Mouse (Mus musculus): ENCODE data around the gene Hils1. TPM values are rescaled to one million over a fixed set of nuclear protein-coding genes. Genes with fewer than 3 reads are reported as not detected.
"Not testable (repeated sequence)": the region's sequence is repeated elsewhere in the genome, so short reads cannot be mapped to it uniquely, and the experiment has no call there.

Hils1 gene
- total RNA-seq, 2 experiments from 2014 or later, result not detected

DNA sequence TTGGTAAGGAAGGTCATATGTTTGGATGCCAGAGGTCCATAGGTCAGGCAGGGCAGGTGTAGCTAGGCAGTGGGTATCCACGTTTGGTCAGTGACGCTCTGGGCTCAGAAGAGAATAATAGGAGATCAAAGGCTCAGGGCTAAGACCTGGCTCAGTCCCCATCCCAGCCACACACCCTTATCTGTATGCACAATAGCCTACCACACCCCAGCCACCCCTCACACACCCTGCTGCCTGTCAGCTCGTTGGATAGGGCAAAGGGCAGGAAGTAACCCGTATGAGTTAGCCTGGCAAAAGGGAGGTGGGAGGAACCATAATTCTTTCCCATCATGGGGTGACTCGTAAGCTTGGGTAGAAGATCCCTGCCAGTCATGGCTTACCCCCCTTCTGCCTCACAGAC, 30.2 kb downstream of the Hils1 start:
- no peak for DNase-seq
- intact Hi-C loops (cut with DNase I; ENCODE audit: low total_unique reads), result no loop called here

DNA sequence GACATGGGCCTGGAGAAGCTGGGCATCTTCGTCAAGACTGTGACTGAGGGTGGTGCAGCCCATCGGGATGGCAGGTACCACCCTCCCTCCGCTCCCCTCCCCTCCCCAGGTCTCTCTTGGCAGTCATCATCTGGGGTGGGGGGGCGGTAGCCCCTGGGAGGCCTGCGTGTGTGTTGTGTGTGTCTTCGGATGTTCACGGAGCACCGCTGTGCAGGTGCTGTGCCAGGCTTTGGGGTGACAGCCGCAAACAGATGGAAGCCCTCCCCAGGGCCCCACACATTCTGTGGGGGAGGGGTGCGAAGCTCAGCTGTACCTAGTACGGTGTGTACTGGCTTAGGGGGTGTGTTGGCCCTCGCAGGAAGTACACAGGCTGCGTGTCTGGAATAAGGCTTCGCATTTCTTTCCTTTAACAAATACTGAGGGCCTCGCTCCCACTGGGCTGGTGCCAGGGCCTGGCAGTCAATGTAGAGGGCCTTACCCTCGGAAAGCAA, 30.7 kb downstream of the Hils1 start:
- intact Hi-C loops (cut with DNase I; ENCODE audit: low total_unique reads), result no loop called here
- no peak for DNase-seq

DNA sequence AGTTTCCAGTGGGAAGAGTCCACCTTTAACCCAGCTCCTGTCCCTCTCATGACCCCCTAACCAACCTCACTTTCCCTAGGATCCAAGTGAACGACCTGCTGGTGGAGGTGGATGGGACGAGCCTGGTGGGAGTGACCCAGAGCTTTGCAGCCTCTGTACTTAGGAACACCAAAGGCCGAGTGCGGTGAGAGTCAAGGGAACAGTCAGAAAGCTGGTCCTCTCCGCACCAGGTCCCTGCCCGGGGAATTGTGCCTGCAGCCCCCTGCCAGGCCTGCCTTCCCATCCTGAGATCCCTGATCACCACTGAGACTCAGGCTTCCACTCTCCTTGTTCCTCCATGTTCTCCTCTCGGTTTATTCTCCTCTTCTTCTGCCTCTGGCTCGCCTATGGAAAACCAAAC, 32.7 kb downstream of the Hils1 start:
- no peak for DNase-seq
- intact Hi-C loops (cut with DNase I; ENCODE audit: low total_unique reads), result no loop called here

DNA sequence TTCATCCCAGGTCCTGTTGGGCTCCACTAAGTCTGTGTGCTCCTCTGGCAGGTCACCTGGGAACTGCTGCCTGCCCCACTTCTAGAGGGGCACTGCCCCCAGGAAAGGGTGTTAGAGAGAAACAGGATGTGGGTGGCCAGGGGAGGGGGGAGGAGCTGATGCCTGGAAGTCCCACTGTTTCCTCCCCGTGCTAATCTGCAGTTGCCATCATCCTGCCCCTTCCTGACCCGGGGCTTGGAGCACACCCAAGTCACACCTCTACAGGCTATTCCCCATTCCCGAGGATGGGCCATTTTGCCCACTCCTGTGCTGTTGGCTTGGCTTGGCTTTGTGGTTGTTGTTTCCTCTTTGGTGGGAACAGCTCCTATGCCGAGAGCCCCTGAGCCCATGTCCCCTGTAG, 33.2 kb downstream of the Hils1 start:
- DNase-seq, result peak; percentile 48
- intact Hi-C loops (cut with DNase I; ENCODE audit: low total_unique reads), result no loop called here

DNA sequence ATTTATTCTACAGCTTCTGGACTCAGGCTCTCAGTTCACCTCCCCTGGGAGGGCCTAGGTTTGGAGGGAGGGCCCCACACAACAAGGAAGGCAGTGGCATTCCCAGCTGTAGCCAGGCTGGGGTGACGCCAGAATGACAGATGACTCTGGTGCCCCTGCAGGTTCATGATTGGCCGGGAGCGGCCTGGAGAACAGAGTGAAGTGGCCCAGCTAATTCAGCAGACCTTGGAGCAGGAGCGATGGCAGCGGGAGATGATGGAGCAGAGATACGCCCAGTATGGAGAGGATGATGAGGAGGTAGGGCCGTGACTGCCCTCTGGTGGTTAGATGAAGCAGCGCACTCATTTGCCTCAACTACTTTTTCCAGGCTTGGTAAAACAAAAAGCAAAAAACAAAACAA, 33.7 kb downstream of the Hils1 start:
- intact Hi-C loops (cut with DNase I; ENCODE audit: low total_unique reads), result no loop called here
- peak; percentile 71 for DNase-seq

DNA sequence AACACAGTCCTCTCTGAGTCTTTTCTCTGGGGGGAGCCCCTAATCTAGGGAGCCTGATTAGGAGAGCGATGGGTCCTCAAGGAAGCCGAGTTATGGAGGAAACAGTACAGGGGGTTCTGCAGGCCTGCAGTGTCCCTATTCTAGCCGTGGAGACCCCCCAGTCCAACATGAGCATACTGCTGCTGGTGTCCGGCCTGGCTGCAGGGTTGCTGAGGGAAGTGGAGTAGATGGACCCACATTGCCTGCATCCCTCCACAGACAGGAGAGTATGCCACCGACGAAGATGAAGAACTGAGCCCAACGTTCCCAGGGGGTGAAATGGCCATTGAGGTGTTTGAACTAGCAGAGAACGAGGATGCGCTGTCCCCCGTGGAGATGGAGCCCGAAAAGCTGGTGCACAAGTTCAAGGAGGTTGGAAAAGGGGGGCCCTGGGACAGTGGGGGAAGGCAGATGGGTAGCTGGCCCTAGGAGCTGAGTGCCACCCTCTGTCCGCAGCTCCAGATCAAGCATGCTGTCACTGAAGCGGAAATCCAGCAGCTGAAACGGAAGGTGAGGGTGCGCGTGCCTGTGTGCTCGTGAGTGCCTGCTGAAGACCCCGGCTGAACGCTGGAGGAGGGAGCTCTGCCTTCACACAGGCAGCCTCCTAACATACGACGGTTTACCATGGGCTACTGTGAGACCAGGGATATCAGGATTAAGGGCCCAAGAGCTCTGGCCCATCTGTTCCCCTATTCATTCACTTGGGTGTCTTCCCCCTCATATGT, 34.4 kb downstream of the Hils1 start:
- intact Hi-C loops (cut with DNase I; ENCODE audit: low total_unique reads), result no loop called here
- DNase-seq, result no peak

DNA sequence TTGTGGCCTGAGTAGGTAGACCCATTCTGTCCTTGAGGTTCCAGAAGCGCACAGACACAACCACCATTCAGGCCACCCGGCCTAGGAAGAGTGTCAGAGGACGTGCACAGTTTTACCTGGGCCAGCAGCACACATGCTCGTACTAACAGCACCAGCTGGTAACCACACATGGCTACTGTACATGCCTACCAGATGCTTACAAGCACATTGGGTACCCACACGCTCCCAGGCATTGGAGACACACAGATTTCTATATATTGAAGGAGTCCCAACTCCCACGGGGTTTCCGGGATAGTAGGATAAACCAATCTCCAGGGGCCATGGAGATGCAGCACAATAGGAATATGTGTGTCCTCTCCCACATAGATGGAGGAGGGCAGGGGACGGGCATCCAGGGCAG, 35.3 kb downstream of the Hils1 start:
- intact Hi-C loops (cut with DNase I; ENCODE audit: low total_unique reads), result no loop called here
- DNase-seq, result no peak

DNA sequence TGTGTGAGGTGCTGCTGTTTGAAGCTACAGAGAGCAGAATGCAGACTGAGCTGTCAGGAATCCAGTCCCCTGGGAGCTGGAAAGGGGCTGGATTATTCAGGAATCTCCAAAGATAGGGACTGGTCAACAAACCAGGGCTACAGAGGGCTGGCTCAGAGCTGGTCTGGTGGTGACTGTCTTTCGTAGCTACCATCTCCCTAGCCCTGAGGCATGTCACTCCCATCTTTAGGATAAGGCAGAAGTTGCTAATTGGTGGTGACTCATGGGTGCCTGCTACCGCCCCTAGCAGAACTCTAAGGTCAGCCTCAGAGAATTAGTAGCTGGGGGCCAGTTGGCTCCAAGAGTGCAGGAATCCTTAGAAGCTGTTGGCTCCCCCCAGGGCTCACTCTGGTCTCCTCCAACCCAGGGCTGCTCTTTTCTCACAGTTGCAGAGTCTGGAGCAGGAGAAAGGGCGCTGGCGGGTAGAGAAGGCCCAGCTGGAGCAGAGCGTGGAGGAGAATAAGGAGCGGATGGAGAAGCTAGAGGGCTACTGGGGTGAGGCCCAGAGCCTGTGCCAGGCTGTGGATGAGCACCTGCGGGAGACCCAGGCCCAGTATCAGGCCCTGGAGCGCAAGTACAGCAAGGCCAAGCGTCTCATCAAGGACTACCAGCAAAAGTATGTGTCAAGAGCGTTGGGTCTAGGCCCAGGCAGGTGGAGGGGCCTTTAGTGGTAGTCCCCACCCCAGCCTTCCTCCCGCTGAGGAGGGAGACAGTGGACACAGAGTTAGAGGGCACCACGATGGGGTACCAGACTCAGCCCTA, 36.9 kb downstream of the Hils1 start:
- DNase-seq, result no peak
- intact Hi-C loops (cut with DNase I; ENCODE audit: low total_unique reads), result no loop called here

DNA sequence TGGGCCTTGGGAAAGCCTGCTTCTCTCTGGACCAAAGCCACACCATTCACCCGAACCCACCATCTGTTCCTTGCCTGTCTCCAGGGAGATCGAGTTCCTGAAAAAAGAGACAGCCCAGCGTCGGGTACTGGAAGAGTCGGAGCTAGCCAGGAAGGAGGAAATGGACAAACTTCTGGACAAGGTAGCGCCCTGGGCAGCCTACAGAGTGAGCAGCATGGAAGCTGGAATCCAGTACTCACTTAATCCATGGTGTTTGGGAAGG, 37.5 kb downstream of the Hils1 start:
- intact Hi-C loops (cut with DNase I; ENCODE audit: low total_unique reads), result no loop called here
- no peak for DNase-seq

DNA sequence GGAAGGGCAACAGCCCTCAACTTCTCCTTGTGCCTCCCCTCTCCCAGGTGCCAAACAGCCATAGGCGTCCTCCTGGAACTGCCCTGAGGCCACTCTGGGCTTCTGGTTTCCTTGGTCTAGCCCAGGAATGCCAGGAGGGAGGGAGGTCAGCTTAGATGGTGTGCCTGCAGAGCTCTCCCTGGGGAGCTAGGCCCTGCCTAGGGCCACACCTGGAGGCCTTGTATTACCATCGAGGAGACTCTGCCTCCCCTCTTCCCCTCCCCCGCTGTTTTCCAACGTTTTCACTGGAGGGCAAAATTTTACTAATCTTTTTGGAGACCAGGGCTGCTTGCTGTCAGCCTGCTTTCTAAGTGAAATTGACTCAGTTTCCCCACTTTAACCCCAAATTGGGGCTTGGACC, 38.6 kb downstream of the Hils1 start:
- DNase-seq, result peak; percentile 7
- intact Hi-C loops (cut with DNase I; ENCODE audit: low total_unique reads), result no loop called here

DNA sequence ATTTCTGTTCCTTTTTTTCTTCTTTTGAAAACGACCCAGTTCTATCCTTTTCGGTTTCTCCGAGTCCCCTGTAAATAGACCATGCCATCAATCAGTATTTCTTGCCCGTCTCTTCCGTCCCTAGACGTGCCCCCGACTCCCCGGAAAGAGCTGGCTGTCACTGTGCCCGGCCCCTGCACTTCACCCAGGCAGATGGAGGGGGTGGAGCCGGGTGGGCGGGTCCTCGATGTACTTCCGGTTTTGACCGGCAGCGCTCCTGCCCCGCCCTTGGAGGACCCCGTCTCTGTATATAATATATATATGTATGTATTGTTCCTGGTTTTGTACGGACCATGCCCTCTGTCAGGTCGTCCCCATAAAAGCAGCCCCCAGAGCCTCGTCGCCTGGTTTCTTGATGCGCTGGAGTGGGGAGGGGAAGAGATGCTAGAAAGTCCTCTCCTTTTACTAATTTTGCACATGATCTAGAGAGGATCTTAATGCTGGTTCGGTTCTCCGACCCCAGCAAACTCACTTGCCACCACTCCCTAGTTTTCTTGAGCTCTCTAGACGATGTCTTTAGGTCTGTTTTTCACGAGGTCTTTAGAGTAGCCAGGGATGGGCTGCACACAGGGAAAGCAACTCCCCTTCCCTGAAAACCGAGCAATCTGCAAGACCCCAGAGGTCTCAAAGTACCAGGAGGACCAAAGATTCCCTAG, 39.3 kb downstream of the Hils1 start:
- DNase-seq, result peak; percentile 83
- intact Hi-C loops (cut with DNase I; ENCODE audit: low total_unique reads), result no loop called here

DNA sequence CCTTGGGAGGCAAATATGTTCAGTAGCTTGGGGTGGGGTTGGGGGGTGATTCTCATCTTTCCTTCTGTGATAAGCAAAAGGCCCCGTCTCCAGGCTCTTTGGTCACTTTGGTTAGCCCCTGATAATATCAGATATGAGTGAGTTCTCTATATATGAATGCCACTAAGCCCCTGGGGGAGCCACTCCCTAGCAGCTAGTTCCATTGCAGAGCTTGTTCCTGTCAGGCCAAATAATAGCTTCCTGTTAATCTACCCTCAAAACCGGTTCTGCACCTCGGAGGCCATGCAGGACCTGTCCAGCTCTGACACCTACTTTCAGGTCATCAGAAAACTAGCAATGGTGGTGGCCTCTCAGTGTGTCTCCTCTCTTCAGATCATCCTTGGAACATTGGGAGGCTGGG, 40.0 kb downstream of the Hils1 start:
- no peak for DNase-seq
- intact Hi-C loops (cut with DNase I; ENCODE audit: low total_unique reads), result no loop called here

DNA sequence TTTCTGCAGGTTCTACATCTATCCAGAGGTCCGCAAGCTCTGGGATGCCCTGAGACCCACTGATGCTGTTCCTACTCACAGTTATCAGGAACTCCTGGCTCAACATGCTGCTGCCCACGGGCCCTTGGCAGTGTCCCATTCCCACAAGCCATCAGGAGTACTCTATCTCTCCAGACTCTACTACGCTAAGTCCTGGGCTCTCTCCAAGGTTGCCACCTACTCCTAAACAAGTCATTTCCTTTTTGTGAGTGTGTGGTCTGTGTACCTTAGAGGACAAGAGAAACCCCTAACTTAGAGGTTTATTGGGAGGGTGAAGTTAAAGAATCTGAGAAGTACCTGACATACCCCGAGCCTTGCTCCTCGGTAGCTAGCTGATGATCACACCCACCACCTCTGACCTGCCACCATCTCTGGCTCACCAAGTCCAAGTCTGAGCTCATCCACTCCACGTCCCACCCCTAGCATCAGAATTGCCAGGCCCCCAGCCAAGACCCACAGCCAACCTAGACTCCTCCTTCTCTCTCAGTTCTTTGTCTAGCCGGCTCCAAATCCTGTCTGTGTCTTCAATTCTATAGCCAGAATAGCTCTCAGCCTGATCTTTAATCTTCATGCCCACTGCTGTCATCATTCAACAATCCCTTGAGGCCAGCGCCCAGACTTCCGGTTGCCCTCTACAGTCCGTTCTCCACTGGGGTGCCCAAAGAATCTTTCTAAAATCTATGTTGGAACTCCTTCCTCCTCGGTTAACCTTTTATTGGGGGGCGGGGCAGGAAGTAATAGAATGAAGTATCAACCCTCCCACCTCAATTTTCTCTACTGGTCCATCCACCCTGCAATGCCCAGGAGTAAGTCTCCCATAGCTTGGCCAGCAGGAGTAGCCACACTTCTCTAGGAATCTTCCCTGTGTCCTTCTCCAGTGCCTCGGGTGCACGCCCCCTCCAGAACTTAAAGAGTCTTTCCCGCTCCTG, 41.6 kb downstream of the Hils1 start:
- peak; percentile 55 for DNase-seq
- intact Hi-C loops (cut with DNase I; ENCODE audit: low total_unique reads), result no loop called here

DNA sequence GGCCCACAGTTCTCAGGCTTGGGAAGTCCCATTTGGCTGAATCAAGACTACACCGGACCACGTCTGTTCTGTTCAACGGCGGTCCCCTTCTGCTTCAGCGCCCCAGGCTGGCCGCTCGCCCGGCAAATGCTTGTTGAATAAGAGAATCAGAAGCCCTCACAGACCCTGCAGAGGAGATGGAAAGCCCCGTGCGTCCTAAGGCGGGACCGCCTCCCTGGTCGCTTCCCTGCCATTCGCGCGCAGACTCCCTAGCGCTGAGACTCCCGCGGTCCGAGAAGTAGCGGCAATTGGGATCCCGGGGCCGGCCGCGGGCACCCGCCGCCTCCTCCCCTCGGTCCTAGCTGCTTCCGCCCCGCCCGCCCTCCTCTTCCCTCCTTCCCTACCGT, 42.2 kb downstream of the Hils1 start, which contains the start of gene Samd14:
Gene Samd14, plus strand, starts transcription at position 251 of the 386 bp plus-strand sequence.
- DNase-seq, result peak; percentile 70
- intact Hi-C loops (cut with DNase I; ENCODE audit: low total_unique reads), result no loop called here

DNA sequence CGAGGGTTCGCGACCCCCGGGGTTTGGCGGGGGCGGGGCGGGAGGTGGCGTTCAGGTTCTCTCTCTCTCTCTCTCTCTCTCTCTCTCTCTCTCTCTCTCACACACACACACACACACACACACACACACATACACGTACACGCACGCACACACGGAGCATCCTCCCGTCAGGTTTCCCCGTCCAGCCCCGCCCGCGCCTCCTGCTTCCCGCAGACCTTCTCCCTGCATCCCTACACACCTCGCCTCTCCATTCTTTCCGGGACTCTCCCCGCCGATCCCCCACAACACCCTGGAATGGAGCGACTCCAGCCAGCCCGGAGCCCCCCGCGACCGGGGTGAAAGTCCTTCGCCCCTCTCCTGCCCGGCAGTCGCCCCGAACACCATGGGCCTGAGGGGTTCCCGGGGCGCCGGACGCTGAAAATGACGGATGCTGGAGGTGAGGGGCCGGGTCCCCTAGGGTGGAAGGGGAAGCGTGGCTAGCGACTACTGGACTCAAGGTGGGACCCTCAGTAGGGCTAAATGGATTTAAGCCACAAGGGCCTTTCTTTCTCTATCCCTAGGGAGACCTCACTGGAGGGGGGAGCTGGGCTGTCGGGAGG, 42.8 kb downstream of the Hils1 start:
- no peak for DNase-seq
- intact Hi-C loops (cut with DNase I; ENCODE audit: low total_unique reads), result no loop called here

DNA sequence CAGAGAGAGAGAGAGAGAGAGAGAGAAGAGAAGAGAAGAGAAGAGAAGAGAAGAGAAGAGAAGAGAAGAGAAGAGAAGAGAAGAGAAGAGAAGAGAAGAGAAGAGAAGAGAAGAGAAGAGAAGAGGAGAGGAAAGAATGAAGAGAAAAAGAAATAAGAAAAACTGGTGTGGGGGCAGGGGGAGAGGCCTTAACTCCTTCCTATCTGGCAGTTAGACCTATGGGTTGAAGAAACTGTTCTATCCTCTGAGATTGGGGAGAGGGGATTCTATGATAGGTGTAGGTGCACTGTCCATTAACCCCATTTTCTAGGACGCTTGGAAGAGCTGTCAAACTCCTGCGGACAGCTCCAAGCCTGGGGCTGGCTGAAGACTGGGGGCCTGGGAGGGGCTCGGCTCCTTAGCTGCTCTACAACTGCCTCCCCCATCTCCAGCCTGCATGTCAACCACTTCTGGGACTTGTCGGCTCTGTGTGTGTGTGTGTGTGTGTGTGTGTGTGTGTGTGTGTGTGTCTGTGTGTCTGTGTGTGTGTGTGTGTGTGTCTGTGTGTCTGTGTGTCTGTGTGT, 43.5 kb downstream of the Hils1 start:
- DNase-seq, result peak; percentile 4
- intact Hi-C loops (cut with DNase I; ENCODE audit: low total_unique reads), result not testable (repeated sequence)

DNA sequence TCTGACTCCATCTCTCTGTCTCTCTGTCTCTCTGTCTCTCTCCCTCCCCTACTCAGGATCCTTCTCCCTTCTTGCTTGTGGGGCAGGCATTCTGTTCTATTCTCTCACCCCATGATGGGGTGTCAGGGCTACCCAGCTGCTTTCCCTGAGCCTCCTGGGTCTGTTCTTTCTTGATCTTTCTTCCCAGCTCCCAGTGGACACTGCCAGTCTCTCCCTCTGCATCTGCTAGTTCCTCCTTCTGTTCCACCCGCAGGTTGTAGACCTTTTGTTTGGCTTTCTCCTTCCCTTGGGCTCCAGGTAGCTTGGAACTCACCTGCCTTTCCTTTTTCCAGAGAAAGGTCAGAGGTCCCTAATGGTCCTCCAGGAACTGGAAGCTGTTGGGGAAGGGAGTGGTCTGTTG, 44.0 kb downstream of the Hils1 start:
- intact Hi-C loops (cut with DNase I; ENCODE audit: low total_unique reads), result no loop called here
- DNase-seq, result no peak

DNA sequence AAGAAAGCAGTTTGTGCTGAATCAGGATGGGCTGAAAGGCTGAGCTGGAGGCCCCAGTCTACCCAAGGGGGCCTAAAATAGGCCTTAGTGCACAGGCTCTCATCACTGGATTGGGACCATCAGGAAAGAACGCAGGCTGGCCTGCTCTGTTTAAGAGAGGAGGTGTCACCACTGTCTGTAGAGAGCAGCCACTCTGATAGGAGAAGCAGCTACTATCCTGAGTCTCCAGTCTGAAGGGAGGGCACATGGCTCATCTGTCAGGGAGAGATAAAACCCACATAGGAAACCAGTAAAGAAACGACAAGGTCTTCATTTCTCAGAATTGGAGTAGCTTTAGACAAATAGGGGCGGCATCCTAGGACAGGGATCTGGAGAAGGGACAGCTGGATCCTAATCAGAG, 44.7 kb downstream of the Hils1 start:
- intact Hi-C loops (cut with DNase I; ENCODE audit: low total_unique reads), result no loop called here
- DNase-seq, result no peak

DNA sequence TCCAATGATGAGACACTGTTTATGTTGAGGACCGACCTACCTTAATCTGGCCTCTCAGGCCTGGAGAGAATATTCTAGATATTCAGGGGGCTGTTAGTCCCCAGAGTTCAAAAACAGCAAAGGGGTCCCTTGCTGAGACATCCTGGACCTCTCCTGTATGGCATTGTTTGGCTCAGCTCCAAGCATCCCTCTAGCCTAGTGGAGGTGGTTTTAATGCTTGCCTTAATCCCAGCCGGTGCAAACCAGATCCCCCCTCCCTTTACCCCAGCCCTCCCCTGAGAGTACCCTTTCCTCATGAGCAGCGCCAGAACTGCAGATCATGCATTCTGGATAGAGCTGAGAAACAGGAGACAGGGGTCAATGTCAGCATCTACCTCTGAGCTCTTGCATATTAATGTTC, 45.1 kb downstream of the Hils1 start:
- intact Hi-C loops (cut with DNase I; ENCODE audit: low total_unique reads), result no loop called here

More for the DNA sequence above, 45.1 kb downstream of the Hils1 start:
- no peak for DNase-seq
